Mouse (Mus musculus): Measurements from ENCODE around the gene Mpdz.
A peak's percentile ranks its signal among the peaks of the same experiment; 100 is the strongest.

Gene Mpdz

GRCm38 (mm10) chr4:81283081-81283480 is 159.5 kb downstream of the Mpdz start:
- no peak for DNase-seq (ENCODE audit: low spot score)

- DNase-seq (ENCODE audit: low spot score) = no peak
These were observed 162.5 kb downstream of the Mpdz start for GRCm38 (mm10) chr4:81280098-81280497.

- DNase-seq (ENCODE audit: low spot score) = no peak
These were observed 163.2 kb downstream of the Mpdz start for GRCm38 (mm10) chr4:81279451-81279850.

GRCm38 (mm10) chr4:81275957-81276715 is 166.5 kb downstream of the Mpdz start:
- no peak for DNase-seq (ENCODE audit: low spot score)

GRCm38 (mm10) chr4:81273067-81273466 is 169.5 kb downstream of the Mpdz start:
- DNase-seq (ENCODE audit: low spot score) = no peak

- no peak for DNase-seq (ENCODE audit: low spot score)
These were observed 189.5 kb downstream of the Mpdz start for GRCm38 (mm10) chr4:81252859-81253780.

GRCm38 (mm10) chr4:81252334-81252733 is 190.3 kb downstream of the Mpdz start:
- DNase-seq (ENCODE audit: low spot score) = no peak

GRCm38 (mm10) chr4:81251934-81252333 is 190.7 kb downstream of the Mpdz start:
- DNase-seq (ENCODE audit: low spot score) = peak; percentile 54

- DNase-seq (ENCODE audit: low spot score) = no peak
These were observed 193.4 kb downstream of the Mpdz start for GRCm38 (mm10) chr4:81249245-81249644.

GRCm38 (mm10) chr4:81236227-81236626 is 206.4 kb downstream of the Mpdz start:
- no peak for DNase-seq (ENCODE audit: low spot score)

All from layer of hippocampus, adult 11-12 months (tissue).